Mouse (Mus musculus) limb, embryonic 10.5 days (tissue): ENCODE measurements around the gene Olfr1024. TPM values are rescaled to one million over a fixed set of nuclear protein-coding genes. Genes with fewer than 3 reads are reported as not detected.

Experiments used
- DNase-seq: peaks from one replicate; pipeline ENCODE4 v3.0.0-alpha.2; 2017; ENCODE audit warnings: low spot score
- H3K27ac ChIP-seq: fragments of 300-500 bp; sonication (generic); 2 replicates; pipeline ENCODE4 v1.5.1; 2016; ENCODE audit warnings: mild to moderate bottlenecking
- H3K27me3 ChIP-seq: fragments of 300-500 bp; sonication (generic); 2 replicates; pipeline ENCODE4 v1.6.1; 2016; ENCODE audit warnings: low read depth, mild to moderate bottlenecking; ENCODE audit not compliant: poor library complexity, severe bottlenecking
- H3K36me3 ChIP-seq: fragments of 300-500 bp; sonication (generic); 2 replicates; pipeline ENCODE4 v1.6.1; 2016; ENCODE audit warnings: mild to moderate bottlenecking, moderate library complexity
- H3K4me1 ChIP-seq: fragments of 300-500 bp; sonication (generic); 2 replicates; pipeline ENCODE4 v1.6.1; 2016
- H3K4me3 ChIP-seq: fragments of 300-500 bp; sonication (generic); 2 replicates; pipeline ENCODE4 v1.5.1; 2016; ENCODE audit warnings: mild to moderate bottlenecking, moderate library complexity
- H3K9me3 ChIP-seq: fragments of 300-500 bp; sonication (generic); replicated peaks from 2 replicates; pipeline ENCODE4 v1.6.1; 2016; ENCODE audit warnings: mild to moderate bottlenecking
- WGBS: fragments of 180-500 bp; shearing (Covaris S2); methylation state at CpG from one replicate; pipeline ENCODE4 v1.1.7; 2016; 5-methylcytosine and 5-hydroxymethylcytosine counted together
- polyA plus RNA-seq: library from polyadenylated mRNA; unstranded; fragments of >200 nt; fragmentation: Nextera tagmentation; extraction: Ambion mirVana; gene quantifications from 2 replicates; pipeline ENCODE4 v1.2.1, GENCODE M21; 2016

Olfr1024 gene
- polyA plus RNA-seq = not detected in 2 replicates

- DNase-seq = no peak
- H3K36me3 ChIP-seq = no peaks in the 10 kb centered on the region
- 87% methylated on average over 3 of the region's 3 CpGs for WGBS
- no peak within 1 kb of the TSS for H3K27ac ChIP-seq
- H3K27me3 ChIP-seq = no peaks in the 10 kb centered on the region
- no peak within 1 kb of the TSS for H3K4me3 ChIP-seq
- H3K9me3 ChIP-seq = no peaks in the 10 kb centered on the region
- no peaks in the 10 kb centered on the region for H3K4me1 ChIP-seq
These were observed at the start of gene Olfr1024 for GRCm38 (mm10) chr2:85904952-85905351. Gene Olfr1024 (minus strand): TSS chr2:85905052.

GRCm38 (mm10) chr2:85950137-85950536 lies 45.3 kb upstream of the Olfr1024 start, which contains the start of gene Olfr1028:
Gene Olfr1028 (plus strand): TSS chr2:85950437.
- DNase-seq = no peak
- Histone ChIP-seq H3K27ac (no peak within 1 kb of the TSS), H3K4me1 (no peaks in the 10 kb centered on the region), H3K36me3 (no peaks in the 10 kb centered on the region), H3K27me3 (no peaks in the 10 kb centered on the region), H3K9me3 (no peaks in the 10 kb centered on the region), H3K4me3 (no peak within 1 kb of the TSS)
- WGBS = 89% methylated on average over 1 of the region's 1 CpGs

- Histone ChIP-seq H3K4me1 (no peaks in the 10 kb centered on the region), H3K9me3 (no peaks in the 10 kb centered on the region), H3K27me3 (no peaks in the 10 kb centered on the region), H3K27ac (no peak within 1 kb of the TSS), H3K4me3 (no peak within 1 kb of the TSS), H3K36me3 (no peaks in the 10 kb centered on the region)
- DNase-seq = no peak
- WGBS = 95% methylated on average over 3 of the region's 3 CpGs
These were observed 16.4 kb upstream of the Olfr1024 start, which contains the start of gene Olfr1026 for GRCm38 (mm10) chr2:85921258-85921657. Gene Olfr1026 (plus strand): TSS chr2:85921558.

- 68% methylated on average over 1 of the region's 1 CpGs for WGBS
- no peaks in the 10 kb centered on the region for H3K9me3 ChIP-seq
- H3K27ac ChIP-seq = no peak within 1 kb of the TSS
- H3K4me3 ChIP-seq = no peak within 1 kb of the TSS
- no peaks in the 10 kb centered on the region for H3K4me1 ChIP-seq
- no peak for DNase-seq
- no peaks in the 10 kb centered on the region for H3K27me3 ChIP-seq
- no peaks in the 10 kb centered on the region for H3K36me3 ChIP-seq
These were observed 10.0 kb upstream of the Olfr1024 start, which contains the start of gene Olfr1025-ps1 for GRCm38 (mm10) chr2:85914893-85915292. Gene Olfr1025-ps1 (plus strand): TSS chr2:85915193.

GRCm38 (mm10) chr2:85913197-85913596 lies 8.3 kb upstream of the Olfr1024 start:
- H3K4me1 ChIP-seq = no peaks in the 10 kb centered on the region
- no peak overlapping the region for H3K4me3 ChIP-seq
- no peaks in the 10 kb centered on the region for H3K9me3 ChIP-seq
- no peak for DNase-seq
- H3K27ac ChIP-seq = no peak overlapping the region
- no peaks in the 10 kb centered on the region for H3K27me3 ChIP-seq
- no peaks in the 10 kb centered on the region for H3K36me3 ChIP-seq

- Histone ChIP-seq H3K4me3 (no peak within 1 kb of the TSS), H3K36me3 (no peaks in the 10 kb centered on the region), H3K27me3 (no peaks in the 10 kb centered on the region), H3K9me3 (no peaks in the 10 kb centered on the region), H3K27ac (no peak within 1 kb of the TSS), H3K4me1 (no peaks in the 10 kb centered on the region)
- 85% methylated on average over 2 of the region's 2 CpGs for WGBS
- no peak for DNase-seq
These were observed 19.5 kb downstream of the Olfr1024 start, which contains the start of gene Olfr1023 for GRCm38 (mm10) chr2:85885340-85885739. Gene Olfr1023 (plus strand): TSS chr2:85885640.

- Histone ChIP-seq H3K9me3 (no peaks in the 10 kb centered on the region), H3K4me3 (no peak within 1 kb of the TSS)
- WGBS = 66% methylated on average over 2 of the region's 2 CpGs
These were observed 36.6 kb downstream of the Olfr1024 start, which contains the start of gene Olfr1022 for GRCm38 (mm10) chr2:85868294-85868693. Gene Olfr1022 (plus strand): TSS chr2:85868594.

More at GRCm38 (mm10) chr2:85868294-85868693, 36.6 kb downstream of the Olfr1024 start, which contains the start of gene Olfr1022:
- DNase-seq = no peak
- Histone ChIP-seq H3K27me3 (no peaks in the 10 kb centered on the region), H3K27ac (no peak within 1 kb of the TSS), H3K4me1 (no peaks in the 10 kb centered on the region), H3K36me3 (no peaks in the 10 kb centered on the region)

Other genes with a start within 250 kb of the Olfr1024 start
- gene Olfr154, start 240.6 kb downstream of the Olfr1024 start, polyA plus RNA-seq = not detected in 2 replicates
- not detected in 2 replicates for gene Olfr1006, start 226.3 kb downstream of the Olfr1024 start, polyA plus RNA-seq
- gene Olfr1008, start 215.6 kb downstream of the Olfr1024 start, polyA plus RNA-seq = not detected in 2 replicates
- not detected in 2 replicates for gene Olfr1009, start 189.6 kb downstream of the Olfr1024 start, polyA plus RNA-seq
- gene Olfr1012, start 142.3 kb downstream of the Olfr1024 start, polyA plus RNA-seq = not detected in 2 replicates
- gene Olfr1013, start 138.0 kb downstream of the Olfr1024 start, polyA plus RNA-seq = not detected in 2 replicates
- gene Olfr1014, start 132.3 kb downstream of the Olfr1024 start, polyA plus RNA-seq = not detected in 2 replicates
- not detected in 2 replicates for gene Olfr1015, start 123.0 kb downstream of the Olfr1024 start, polyA plus RNA-seq
- gene Olfr1016, start 102.5 kb downstream of the Olfr1024 start, polyA plus RNA-seq = not detected in 2 replicates
- gene Olfr1018, start 86.6 kb downstream of the Olfr1024 start, polyA plus RNA-seq = not detected in 2 replicates
- not detected in 2 replicates for gene Olfr1019, start 59.6 kb downstream of the Olfr1024 start, polyA plus RNA-seq
- gene Olfr1020, start 58.0 kb downstream of the Olfr1024 start, polyA plus RNA-seq = not detected in 2 replicates
- not detected in 2 replicates for gene Olfr1022, start 36.5 kb downstream of the Olfr1024 start, polyA plus RNA-seq
- not detected in 2 replicates for gene Olfr1023, start 19.4 kb downstream of the Olfr1024 start, polyA plus RNA-seq
- gene Olfr1025-ps1, start 10.1 kb upstream of the Olfr1024 start, polyA plus RNA-seq = not detected in 2 replicates
- gene Olfr1026, start 16.5 kb upstream of the Olfr1024 start, polyA plus RNA-seq = not detected in 2 replicates
- not detected in 2 replicates for gene Olfr1028, start 45.4 kb upstream of the Olfr1024 start, polyA plus RNA-seq
- gene Olfr1029, start 68.8 kb upstream of the Olfr1024 start, polyA plus RNA-seq = not detected in 2 replicates
- not detected in 2 replicates for gene Olfr1030, start 74.2 kb upstream of the Olfr1024 start, polyA plus RNA-seq
- gene Olfr1031, start 85.3 kb upstream of the Olfr1024 start, polyA plus RNA-seq = not detected in 2 replicates
- not detected in 2 replicates for gene Olfr1032, start 100.5 kb upstream of the Olfr1024 start, polyA plus RNA-seq
- not detected in 2 replicates for gene Olfr1033, start 115.6 kb upstream of the Olfr1024 start, polyA plus RNA-seq
- gene Olfr1034, start 140.8 kb upstream of the Olfr1024 start, polyA plus RNA-seq = not detected in 2 replicates
- gene Olfr1036, start 168.9 kb upstream of the Olfr1024 start, polyA plus RNA-seq = not detected in 2 replicates
- not detected in 2 replicates for gene Olfr1037, start 182.3 kb upstream of the Olfr1024 start, polyA plus RNA-seq
- not detected in 2 replicates for gene Olfr1039, start 230.9 kb upstream of the Olfr1024 start, polyA plus RNA-seq
- gene Olfr1040, start 241.7 kb upstream of the Olfr1024 start, polyA plus RNA-seq = not detected in 2 replicates